Mouse (Mus musculus): Measurements from ENCODE around the gene Rpl10a.
A peak's percentile ranks its signal among the peaks of the same experiment; 100 is the strongest.

Rpl10a gene

DNA sequence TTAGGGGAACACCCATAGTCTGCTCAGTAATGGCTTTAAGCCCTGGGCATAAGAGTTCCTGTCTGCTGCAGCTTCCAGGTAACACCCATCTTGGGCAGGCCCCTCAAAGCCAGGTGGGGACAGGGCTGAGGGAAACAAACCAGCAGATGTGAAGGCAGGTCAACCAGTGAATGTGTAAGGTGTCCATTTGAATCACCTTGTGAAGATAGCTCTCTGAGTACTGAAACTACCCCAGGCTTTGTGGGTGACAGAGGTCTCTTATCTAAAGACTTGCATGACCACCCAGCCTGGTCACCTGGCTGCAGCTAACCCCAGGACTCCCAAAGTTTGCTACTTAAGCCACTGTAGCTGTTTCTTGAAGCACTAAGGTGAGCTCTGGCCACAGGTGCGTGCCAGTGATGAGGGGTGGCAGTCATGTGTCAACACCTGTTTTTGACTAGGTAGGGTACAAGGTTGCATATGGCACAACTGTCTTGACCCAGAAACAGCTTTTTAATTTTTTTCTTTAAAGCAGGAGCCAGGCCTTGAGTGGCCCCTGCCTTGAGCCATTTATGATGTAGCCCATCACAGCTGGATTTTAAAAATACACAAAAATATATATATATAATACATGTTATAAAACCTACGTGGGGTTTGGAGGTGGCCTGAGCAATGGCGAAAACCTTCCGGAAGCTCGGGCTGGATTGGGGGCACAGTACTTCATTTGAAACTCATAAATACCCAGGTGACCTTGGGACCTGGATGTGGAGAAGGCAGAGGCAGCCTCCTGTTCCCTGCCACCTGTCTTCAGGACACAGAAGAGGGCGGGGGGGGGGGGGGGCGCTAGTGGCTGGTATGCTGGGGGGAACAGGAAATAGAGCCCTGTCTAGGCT is 3.2 kb downstream of the Rpl10a start:
- DNase-seq (ENCODE audit: low read depth, low spot score) = no peak

DNA sequence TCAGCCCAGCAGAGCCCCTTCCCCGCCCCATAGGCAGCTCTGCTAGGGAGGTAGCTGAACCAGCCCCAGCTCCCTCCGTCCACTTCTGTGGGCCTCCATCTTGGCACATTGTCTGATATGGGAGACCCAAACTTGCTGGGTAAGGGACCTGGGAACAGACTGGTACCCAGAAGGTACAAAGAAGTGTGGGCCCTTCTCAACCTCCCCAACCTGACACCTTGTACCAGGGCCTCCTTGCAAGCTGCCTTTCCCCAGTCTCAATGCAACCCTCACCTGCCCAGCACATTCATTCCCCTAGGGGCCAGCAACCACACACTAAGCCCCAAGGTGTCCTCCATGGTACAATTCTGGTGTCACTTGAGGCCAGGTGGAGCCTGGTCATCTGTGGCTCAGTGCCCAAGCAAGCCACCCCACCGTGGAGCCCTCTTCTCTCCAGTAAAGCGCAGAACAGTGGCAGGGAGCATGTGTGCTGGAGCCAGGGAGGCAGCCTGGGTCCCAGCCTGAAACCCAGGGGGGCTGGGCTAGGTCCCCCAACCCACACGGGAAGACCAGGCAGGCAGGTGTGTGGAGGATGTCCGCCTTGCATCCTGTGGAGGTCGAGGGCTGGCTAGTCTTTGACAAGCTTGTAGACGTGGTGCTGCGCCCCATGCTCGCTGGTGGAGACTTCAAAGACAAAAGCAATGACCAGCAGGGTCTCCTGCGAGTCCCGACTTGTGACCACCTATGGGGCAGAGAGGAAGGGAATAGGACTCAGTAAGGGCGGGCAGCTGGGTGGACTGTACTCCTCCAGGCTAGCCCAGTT is 4.0 kb downstream of the Rpl10a start:
- no peak for DNase-seq (ENCODE audit: low read depth, low spot score)

DNA sequence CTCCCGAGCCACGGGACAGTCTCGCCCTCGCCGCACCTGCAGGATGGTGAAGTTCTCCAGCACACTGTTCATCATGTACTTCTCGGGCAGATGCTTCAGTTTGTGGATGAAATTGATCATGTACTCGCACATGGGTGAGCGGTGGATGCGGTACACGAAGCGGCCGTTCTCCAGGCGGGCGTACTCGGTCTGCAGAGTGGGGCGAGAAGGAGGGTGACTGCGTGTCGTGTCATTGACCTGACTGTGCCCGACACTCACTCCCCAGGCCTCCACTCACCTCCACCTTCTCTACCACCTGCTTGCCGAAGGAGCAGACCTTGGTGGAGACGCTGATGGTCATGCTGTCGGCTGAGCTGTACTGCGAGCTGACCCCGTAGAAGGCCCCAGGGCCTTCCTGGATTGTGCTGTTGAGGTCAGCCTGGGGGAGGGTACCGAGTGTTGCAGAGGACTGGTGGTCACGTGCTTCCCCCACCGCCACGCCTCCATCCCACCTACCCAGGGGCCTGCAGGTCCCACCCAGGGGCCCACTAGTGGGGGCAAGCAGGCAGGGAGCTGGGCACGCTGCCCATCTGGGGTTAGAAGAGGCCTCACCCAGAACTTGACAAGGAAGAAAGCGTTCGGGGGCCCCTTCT is 4.8 kb downstream of the Rpl10a start:
- DNase-seq (ENCODE audit: low read depth, low spot score) = no peak

DNA sequence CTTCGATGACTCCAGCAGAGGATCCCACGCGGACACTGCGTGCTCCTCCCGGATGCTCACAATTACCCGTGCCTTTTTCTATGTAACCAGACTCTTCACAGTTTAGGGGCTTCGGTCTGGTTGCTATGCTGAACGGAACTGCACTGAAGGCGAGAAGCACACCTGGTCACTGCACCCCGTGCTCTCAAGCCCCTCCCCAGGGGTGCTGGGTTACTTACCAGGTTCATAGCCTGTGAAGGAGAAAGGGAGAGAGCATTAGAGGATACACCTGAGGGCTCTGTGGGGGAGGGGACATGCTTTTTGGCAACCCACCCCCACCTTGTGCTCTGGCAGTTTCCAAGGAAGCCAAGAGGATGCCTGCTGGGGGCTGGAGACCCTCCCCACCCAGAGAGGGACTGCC is 7.0 kb downstream of the Rpl10a start:
- no peak for DNase-seq (ENCODE audit: low read depth, low spot score)

DNA sequence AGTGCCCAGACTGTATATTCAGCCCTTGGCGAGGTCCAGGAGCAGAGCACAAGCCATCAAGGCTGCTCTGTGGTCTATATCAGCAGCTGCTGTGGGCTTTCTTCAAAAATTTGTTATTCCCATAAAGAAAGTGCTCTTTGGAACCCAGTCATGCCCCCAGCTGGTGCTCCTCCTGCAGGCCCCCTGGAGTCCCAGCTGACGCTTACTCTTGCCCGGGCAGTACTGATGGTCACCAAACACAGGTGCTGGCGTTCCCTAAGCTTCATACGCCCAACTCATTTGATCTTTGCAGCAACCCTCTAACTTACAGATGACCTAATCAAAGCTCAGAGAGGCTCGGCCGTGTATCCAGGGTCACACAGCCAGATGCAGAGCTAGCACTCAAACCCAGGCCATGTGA is 9.3 kb downstream of the Rpl10a start:
- no peak for DNase-seq (ENCODE audit: low read depth, low spot score)

DNA sequence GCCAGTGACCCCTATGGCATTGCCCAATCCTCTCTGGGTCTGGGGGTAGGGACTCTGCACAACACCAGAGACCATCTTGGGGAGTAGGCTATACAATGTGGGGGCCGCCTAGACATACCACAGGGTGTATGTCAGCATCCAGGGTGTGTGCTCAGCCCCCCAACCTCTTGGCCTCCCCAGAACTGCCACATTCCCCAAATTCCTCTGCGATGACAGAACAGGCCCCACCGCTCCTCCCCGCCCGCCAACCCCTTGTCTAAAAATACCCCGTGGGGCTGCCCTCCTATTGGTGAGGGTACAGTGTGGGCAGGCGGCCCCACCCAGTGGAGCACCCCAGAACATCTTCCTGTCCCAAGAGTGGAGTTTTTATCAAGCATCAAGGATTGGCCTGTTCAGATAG is 12.3 kb downstream of the Rpl10a start:
- no peak for DNase-seq (ENCODE audit: low read depth, low spot score)

DNA sequence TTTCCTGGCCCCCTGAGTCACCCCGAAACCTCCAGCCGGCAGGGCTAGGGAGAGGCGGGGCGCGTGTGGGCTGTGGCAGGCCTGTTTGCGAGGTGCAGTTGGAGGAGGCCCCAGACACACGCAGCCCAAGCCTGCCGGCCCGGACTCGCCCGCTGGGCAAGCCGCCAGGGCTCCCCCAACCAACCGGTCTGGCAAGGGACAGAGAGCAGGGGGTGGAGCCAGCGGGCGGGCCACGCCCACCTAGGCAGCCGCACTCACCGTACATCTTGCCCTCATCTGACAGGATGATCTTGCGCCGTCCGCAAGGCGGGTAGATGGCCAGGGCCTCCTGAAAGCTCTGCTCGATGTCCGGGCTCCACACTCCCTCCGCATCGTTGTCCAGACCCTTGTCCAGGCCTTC is 12.8 kb downstream of the Rpl10a start:
- DNase-seq (ENCODE audit: low read depth, low spot score) = peak; percentile 58

DNA sequence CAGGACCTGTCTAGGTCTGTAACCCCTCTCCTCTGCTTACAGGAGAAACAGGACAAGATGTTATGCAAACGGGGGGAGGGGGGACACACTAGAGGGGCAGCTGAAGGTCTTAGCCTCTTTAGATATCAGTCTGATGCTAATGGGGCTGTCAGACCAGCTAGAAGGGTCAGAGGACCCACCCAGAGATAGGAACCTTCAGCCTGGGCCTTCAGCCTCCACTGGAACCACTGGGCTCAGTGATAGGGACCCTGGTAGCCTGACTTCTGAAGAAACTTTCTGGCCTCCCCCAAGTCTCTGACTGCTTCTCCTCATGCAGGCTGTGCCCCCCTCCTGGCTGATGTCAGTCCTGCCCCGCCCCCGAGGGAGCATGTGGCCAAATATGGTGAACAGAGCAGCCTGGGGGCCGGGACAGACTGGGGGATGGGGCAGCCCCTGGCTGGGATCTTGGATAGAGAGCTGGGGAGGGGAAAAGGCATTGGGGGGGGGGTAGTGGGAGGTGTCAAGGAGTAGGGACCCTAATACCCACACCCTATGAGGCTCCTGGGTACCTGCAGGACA is 15.9 kb downstream of the Rpl10a start:
- DNase-seq (ENCODE audit: low read depth, low spot score) = no peak

DNA sequence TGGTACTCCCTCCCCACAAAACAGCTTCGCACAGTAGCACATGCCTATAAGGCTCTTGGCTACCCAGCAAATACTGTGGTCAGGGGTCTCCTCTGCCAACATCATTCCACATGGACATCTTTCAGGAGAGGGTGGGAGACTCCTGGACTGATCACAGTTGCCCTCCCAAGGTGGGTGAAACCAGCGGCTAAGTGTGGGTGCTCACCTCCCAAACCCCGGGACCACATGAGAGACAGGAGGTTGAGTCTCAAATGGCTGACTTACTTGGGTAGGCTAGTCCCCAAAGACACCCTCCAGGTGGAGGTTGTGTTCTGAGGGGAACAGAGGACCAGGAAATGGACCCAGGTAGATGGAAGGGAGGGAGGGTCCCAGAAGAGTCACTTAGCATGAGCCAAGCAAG is 16.4 kb downstream of the Rpl10a start:
- no peak for DNase-seq (ENCODE audit: low read depth, low spot score)

DNA sequence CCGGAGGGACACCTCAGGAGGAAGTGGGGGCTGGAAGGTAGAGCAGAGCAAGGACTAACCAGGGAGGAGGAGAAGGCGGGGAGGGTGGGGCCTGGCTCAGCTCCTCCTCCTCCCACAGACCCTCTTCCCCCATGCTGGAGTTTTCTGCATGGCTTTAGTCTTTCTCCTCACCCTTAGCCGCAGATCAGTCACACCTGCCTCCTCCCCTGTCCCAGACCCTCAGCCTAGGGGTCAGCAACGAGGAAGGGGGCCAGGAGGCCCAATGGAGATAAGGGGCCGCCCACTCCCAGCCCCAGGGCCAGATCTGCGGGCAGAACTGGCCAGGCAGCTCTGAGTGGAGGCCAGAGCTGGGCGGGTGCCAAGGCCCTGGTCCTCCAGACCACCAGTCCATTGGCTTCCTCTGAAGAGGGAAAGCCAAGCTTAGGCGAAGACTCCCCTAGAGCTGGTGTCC is 17.0 kb downstream of the Rpl10a start:
- no peak for DNase-seq (ENCODE audit: low read depth, low spot score)

DNA sequence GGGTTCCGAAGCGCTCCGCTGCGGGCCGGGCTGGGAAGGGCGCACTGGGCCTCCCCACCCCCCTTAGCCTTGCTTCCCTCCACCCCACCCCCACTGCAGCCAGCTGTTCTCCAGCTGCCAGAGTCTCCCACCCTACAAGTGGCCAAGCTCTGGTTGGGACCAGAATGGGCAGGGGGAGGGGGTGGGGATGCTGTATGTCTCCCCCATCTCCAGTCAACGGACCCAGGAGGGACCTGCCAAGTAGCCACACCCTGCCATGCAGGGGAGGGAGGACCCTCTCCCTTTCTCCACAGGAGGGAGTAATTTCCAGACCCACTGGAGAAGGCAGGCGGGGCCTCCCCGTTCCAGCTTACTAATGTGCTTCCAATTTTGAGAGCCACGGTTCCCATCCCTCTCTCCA is 17.6 kb downstream of the Rpl10a start:
- DNase-seq (ENCODE audit: low read depth, low spot score) = no peak

DNA sequence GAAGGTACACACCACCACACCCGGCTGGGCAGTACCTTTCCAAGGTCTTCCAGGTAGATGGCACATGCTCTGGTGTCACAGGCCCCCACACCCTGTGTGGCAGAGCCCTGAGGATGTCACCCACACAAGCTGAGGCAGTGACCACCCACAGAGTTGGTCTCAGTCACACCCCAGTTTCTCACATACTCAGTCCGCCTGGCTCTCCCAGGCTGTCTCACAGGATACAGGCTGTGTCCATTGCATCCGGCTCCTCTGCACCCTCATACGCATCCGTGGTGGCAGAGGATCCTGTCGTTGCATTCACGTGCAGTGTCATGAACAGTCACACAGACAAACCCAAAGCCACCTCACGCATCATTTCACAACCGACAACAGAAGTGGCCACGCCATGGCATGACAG is 19.1 kb downstream of the Rpl10a start:
- no peak for DNase-seq (ENCODE audit: low read depth, low spot score)

DNA sequence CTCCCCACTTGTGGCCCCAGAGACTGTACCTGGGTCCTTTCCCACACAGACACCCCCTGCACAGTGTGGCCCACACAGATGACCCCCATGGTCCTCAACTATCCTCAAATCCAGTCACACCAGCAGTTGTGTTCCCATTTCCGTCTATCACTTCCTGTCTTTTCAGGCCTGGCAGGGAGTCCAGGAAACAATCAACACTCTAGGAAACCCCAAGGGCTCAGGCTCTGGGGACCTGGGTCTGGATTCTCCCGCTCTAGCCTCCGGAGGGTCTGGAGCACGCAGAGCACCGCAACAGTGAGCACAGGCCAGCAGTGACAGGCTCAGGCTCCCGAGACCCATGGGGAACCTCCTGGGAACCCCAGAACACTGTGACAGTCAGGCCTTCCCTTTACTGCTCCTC is 19.9 kb downstream of the Rpl10a start:
- DNase-seq (ENCODE audit: low read depth, low spot score) = no peak

DNA sequence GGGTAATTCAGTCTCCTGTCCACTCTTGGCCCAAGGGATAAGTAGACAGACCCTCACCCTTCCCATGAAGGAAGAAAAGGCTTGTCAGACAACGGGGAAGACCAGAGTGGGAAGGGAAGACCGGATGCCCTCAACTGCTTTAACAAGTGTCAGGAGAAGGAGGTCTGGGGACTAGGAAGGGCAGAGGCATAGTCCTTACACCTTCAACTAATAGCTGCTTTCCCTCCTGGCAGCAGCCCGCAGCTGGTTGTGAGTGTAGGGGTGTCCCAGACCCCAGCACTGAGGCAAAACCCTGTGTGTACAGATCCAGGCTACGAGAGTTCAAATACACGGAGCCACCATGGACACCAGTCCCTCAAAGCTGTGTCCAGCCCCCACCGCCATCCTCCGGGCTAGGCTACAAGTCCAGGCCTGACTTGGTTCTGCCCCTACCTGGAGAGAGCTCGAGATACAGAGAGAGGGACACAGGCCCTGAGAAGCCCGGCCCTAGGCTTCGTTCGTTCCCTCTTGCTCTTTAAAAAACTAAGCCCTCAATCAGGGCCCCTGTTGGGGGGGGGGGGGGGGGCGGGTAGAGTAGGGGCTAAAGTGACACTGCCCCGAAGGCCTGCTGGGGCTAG is 21.1 kb downstream of the Rpl10a start:
- DNase-seq (ENCODE audit: low read depth, low spot score) = no peak

DNA sequence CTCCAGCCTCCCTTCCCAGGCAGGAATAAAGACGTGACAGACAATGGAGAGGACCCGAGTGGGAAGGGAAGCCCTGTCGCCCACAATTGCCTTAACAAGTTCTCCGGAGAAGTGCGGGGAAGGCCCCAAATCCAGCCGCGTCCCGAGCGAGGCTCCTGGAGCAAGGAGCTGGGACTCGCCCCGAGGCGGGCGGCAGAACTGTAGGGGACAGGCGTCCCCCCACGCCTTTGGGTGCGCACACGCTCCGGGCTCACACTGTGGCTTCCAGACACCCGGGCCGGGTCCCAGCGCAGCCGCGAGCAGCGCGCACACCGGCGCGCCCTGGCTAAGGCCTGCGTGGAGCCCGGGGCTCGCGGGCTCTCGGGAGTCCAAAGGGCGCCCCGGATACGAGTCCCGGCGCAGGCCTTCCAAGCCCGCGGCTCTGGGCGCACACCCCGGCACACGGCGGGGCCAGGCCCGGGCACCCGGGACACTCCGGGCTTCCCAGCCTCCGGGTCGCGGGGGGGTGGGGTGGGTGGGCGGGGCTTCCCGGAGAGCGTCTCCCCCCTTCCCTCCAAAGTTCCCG is 21.7 kb downstream of the Rpl10a start:
- peak; percentile 37 for DNase-seq (ENCODE audit: low read depth, low spot score)

DNA sequence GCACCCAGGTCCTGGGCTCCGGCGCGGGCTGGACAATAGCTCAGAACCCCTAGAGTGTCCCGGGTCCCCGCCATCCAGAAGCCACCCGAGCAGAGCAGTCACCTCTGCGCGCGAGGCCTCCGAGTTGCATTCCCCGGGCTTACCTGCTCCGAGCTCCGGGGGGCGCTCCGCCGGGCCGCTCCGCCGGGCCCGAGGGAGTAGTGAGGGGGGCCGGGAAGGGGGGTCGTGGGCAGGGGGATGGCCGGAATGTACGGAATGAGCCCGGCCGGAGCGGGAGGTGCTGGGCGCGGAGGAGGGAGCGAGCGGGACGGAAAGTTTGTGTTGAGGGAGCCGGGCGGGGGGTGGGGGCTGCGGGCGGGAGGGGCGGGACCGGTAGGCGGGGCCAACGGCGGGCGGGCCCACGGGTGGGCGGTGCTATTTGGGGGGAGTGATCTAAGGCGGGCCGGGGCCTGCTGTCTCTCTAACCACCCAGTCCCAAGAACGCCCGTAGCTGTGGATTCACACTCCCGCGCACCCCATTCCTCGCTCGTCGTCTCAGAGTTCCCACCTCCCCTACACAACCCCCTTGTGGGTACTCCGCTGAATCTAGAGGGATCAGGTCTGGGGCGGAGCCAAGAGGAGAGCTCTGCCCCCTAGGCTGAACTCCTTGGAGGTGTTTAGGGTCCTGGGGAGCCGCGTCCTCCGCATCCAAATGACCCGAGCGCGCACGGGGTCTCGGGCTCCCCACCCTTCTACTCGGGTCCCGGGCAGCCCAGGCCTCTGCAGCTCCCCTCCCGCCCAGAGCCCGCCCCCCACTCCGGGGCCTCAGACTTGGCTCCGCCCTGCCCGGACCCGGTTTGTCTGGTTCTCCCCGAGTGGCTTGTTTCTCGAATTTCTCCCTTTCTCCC is 22.4 kb downstream of the Rpl10a start, which contains the start of gene Tead3:
Gene Tead3 (minus strand): TSS at position 352 of the 887 bp plus-strand sequence.
- DNase-seq (ENCODE audit: low read depth, low spot score) = peak; percentile 66

DNA sequence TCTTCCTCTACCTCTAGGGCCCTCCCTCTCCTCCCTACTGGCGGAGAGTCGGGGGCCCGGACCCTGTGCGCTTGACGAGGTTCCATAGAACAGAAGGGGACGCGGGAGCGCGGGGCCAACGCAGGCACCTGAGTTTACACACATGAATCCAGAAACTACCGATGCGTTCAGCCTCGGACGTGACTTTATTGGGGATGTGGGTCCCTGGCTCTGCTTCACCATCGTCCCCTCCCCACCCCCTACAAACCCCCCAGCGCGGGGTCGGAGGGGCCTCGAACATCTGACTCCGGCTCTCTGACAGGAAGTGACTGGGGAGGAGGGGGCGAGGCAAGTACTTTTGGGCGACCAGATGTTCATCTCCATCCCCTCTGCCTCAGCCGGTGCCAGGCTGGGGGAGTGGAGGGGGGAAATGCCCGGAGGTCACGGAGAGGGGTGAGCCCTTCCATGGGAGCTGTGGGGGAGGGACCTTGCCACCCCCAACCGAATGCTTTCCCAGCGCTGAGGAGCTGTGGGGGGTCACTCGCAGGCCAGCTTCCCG is 23.2 kb downstream of the Rpl10a start:
- DNase-seq (ENCODE audit: low read depth, low spot score) = no peak

DNA sequence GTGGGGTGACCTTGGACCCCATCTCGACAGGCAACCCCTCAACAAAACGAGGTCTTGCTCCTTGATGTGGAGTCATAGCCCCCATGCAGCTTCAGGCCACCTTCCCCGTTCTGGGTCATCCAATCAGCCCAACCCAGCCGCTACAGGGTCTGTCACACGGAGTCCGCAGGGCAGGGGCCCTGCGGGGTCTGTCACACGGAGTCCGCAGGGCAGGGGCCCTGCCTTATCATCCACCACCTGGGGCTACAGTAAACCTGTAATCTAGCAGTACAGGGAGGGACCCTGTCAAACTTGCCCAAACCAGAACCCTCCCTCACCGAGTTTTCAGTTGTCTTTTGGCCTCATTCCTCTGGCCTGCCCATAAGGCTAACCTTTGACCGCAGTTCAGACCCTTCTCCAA is 23.7 kb downstream of the Rpl10a start:
- DNase-seq (ENCODE audit: low read depth, low spot score) = no peak

DNA sequence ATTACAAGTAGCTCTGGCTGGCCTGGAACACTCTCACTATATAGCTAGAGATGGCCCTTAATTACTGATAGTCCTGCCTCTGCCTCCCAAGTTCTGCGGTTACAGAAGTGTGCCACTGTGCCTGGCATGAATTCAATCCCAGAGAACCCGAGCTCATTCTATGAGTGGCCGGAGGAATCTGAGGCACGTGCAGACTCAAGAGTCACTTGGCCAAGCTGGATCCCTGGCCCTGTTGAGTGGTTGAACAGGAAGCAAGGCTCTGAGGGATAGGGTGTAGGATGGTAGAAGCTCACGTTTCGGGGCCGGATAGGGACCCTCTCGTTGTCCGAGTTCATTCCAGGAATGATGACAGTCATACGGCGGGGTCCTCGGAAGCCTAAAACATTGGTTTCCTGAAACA is 27.6 kb downstream of the Rpl10a start:
- DNase-seq (ENCODE audit: low read depth, low spot score) = no peak

All from CD4-positive helper T cell, adult 2 months (primary cell).